Mouse (Mus musculus) limb, embryonic 10.5 days (tissue): ENCODE measurements at regions not wholly inside any gene's neighbourhood (a gene's known extent, or its start where the extent isn't known, plus 50 kb on each side); places are given as distances from the start of the nearest gene placed in this dataset.

Source experiments
- DNase-seq: peaks from one replicate; pipeline ENCODE4 v3.0.0-alpha.2; 2017; ENCODE audit warnings: low spot score
- H3K27ac ChIP-seq: fragments of 300-500 bp; sonication (generic); 2 replicates; pipeline ENCODE4 v1.5.1; 2016; ENCODE audit warnings: mild to moderate bottlenecking
- H3K27me3 ChIP-seq: fragments of 300-500 bp; sonication (generic); 2 replicates; pipeline ENCODE4 v1.6.1; 2016; ENCODE audit warnings: low read depth, mild to moderate bottlenecking; ENCODE audit not compliant: poor library complexity, severe bottlenecking
- H3K36me3 ChIP-seq: fragments of 300-500 bp; sonication (generic); 2 replicates; pipeline ENCODE4 v1.6.1; 2016; ENCODE audit warnings: mild to moderate bottlenecking, moderate library complexity
- H3K4me1 ChIP-seq: fragments of 300-500 bp; sonication (generic); 2 replicates; pipeline ENCODE4 v1.6.1; 2016
- H3K4me3 ChIP-seq: fragments of 300-500 bp; sonication (generic); 2 replicates; pipeline ENCODE4 v1.5.1; 2016; ENCODE audit warnings: mild to moderate bottlenecking, moderate library complexity
- H3K9me3 ChIP-seq: fragments of 300-500 bp; sonication (generic); replicated peaks from 2 replicates; pipeline ENCODE4 v1.6.1; 2016; ENCODE audit warnings: mild to moderate bottlenecking
- WGBS: fragments of 180-500 bp; shearing (Covaris S2); methylation state at CpG from one replicate; pipeline ENCODE4 v1.1.7; 2016; 5-methylcytosine and 5-hydroxymethylcytosine counted together

- Histone ChIP-seq H3K36me3 (no peaks in the 10 kb centered on the region), H3K27me3 (no peaks in the 10 kb centered on the region), H3K9me3 (no peaks in the 10 kb centered on the region), H3K27ac (peak overlapping the region; percentile 83), H3K4me1 (peaks cover 35% of the 10 kb centered on the region), H3K4me3 (no peak overlapping the region)
- DNase-seq = peak; percentile 37
- WGBS = 28% methylated on average over 7 of the region's 7 CpGs
These were observed 250.7 kb downstream of the Gm12728 start for GRCm38 (mm10) chr4:106040376-106040775.

- DNase-seq = peak; percentile 27
- Histone ChIP-seq H3K9me3 (no peaks in the 10 kb centered on the region), H3K27me3 (no peaks in the 10 kb centered on the region), H3K4me3 (no peak overlapping the region), H3K36me3 (no peaks in the 10 kb centered on the region), H3K27ac (peak overlapping the region; percentile 50; the same call in 1 of the 2 replicates), H3K4me1 (peaks cover 42% of the 10 kb centered on the region)
- WGBS = 54% methylated on average over 3 of the region's 3 CpGs
These were observed 252.8 kb downstream of the Gm12728 start for GRCm38 (mm10) chr4:106042456-106042855.

GRCm38 (mm10) chr4:106043661-106044060, 254.0 kb downstream of the Gm12728 start:
- H3K27ac ChIP-seq = peak overlapping the region; percentile 56; the same call in 1 of the 2 replicates
- 92% methylated on average over 9 of the region's 9 CpGs for WGBS
- no peaks in the 10 kb centered on the region for H3K27me3 ChIP-seq
- no peak overlapping the region for H3K4me3 ChIP-seq
- DNase-seq = no peak
- H3K36me3 ChIP-seq = no peaks in the 10 kb centered on the region
- H3K9me3 ChIP-seq = no peaks in the 10 kb centered on the region
- peaks cover 37% of the 10 kb centered on the region for H3K4me1 ChIP-seq

GRCm38 (mm10) chr4:106048053-106048452, 258.4 kb downstream of the Gm12728 start:
- H3K9me3 ChIP-seq = no peaks in the 10 kb centered on the region
- H3K27ac ChIP-seq = no peak overlapping the region
- peaks cover 39% of the 10 kb centered on the region for H3K4me1 ChIP-seq
- WGBS = 86% methylated on average over 8 of the region's 8 CpGs
- no peaks in the 10 kb centered on the region for H3K36me3 ChIP-seq
- DNase-seq = no peak
- H3K27me3 ChIP-seq = no peaks in the 10 kb centered on the region
- no peak overlapping the region for H3K4me3 ChIP-seq

GRCm38 (mm10) chr4:106048797-106049196, 259.1 kb downstream of the Gm12728 start:
- H3K27ac ChIP-seq = no peak overlapping the region
- H3K4me3 ChIP-seq = no peak overlapping the region
- no peak for DNase-seq
- no peaks in the 10 kb centered on the region for H3K27me3 ChIP-seq
- no peaks in the 10 kb centered on the region for H3K9me3 ChIP-seq
- H3K4me1 ChIP-seq = peaks cover 44% of the 10 kb centered on the region
- WGBS = 84% methylated on average over 8 of the region's 8 CpGs
- H3K36me3 ChIP-seq = no peaks in the 10 kb centered on the region

GRCm38 (mm10) chr4:106049880-106050279, 260.2 kb downstream of the Gm12728 start:
- Histone ChIP-seq H3K27ac (peak overlapping the region; percentile 53; the same call in 1 of the 2 replicates), H3K4me1 (peaks cover 53% of the 10 kb centered on the region), H3K9me3 (no peaks in the 10 kb centered on the region), H3K36me3 (no peaks in the 10 kb centered on the region), H3K4me3 (no peak overlapping the region), H3K27me3 (0 out of 2 replicates have a peak, but pooled peaks cover 6% of the 10 kb centered on the region)
- no peak for DNase-seq
- WGBS = 54% methylated on average over 3 of the region's 3 CpGs

- no peak for DNase-seq
- 14% methylated on average over 3 of the region's 3 CpGs for WGBS
- peaks cover 50% of the 10 kb centered on the region for H3K4me1 ChIP-seq
- H3K27me3 ChIP-seq = 0 out of 2 replicates have a peak, but pooled peaks cover 6% of the 10 kb centered on the region
- peak overlapping the region; percentile 53; the same call in 1 of the 2 replicates for H3K27ac ChIP-seq
- H3K4me3 ChIP-seq = no peak overlapping the region
- no peaks in the 10 kb centered on the region for H3K9me3 ChIP-seq
- no peaks in the 10 kb centered on the region for H3K36me3 ChIP-seq
These were observed 260.6 kb downstream of the Gm12728 start for GRCm38 (mm10) chr4:106050297-106050696.

GRCm38 (mm10) chr4:106053496-106053895, 262.5 kb upstream of the Usp24 start:
- H3K4me3 ChIP-seq = no peak overlapping the region
- DNase-seq = peak; percentile 31
- peak overlapping the region; percentile 61 for H3K27ac ChIP-seq
- 0 out of 2 replicates have a peak, but pooled peaks cover 6% of the 10 kb centered on the region for H3K27me3 ChIP-seq
- 53% methylated on average over 9 of the region's 9 CpGs for WGBS
- H3K36me3 ChIP-seq = no peaks in the 10 kb centered on the region
- H3K9me3 ChIP-seq = no peaks in the 10 kb centered on the region
- peaks cover 41% of the 10 kb centered on the region for H3K4me1 ChIP-seq

- Histone ChIP-seq H3K9me3 (no peaks in the 10 kb centered on the region), H3K4me1 (peaks cover 38% of the 10 kb centered on the region), H3K36me3 (no peaks in the 10 kb centered on the region), H3K27me3 (0 out of 2 replicates have a peak, but pooled peaks cover 6% of the 10 kb centered on the region), H3K4me3 (no peak overlapping the region), H3K27ac (no peak overlapping the region)
- peak; percentile 28 for DNase-seq
- WGBS = 80% methylated on average over 7 of the region's 7 CpGs
These were observed 261.7 kb upstream of the Usp24 start for GRCm38 (mm10) chr4:106054324-106054723.

GRCm38 (mm10) chr4:106062651-106063050, 253.4 kb upstream of the Usp24 start:
- Histone ChIP-seq H3K4me1 (peaks cover 41% of the 10 kb centered on the region), H3K27ac (no peak overlapping the region), H3K9me3 (no peaks in the 10 kb centered on the region), H3K4me3 (no peak overlapping the region), H3K27me3 (no peaks in the 10 kb centered on the region), H3K36me3 (no peaks in the 10 kb centered on the region)
- DNase-seq = no peak
- 93% methylated on average over 12 of the region's 12 CpGs for WGBS

- DNase-seq = no peak
- no peaks in the 10 kb centered on the region for H3K36me3 ChIP-seq
- H3K27ac ChIP-seq = peak overlapping the region; percentile 59
- no peaks in the 10 kb centered on the region for H3K27me3 ChIP-seq
- no peak overlapping the region for H3K4me3 ChIP-seq
- WGBS = 63% methylated on average over 6 of the region's 6 CpGs
- peaks cover 48% of the 10 kb centered on the region for H3K4me1 ChIP-seq
- no peaks in the 10 kb centered on the region for H3K9me3 ChIP-seq
These were observed 252.1 kb upstream of the Usp24 start for GRCm38 (mm10) chr4:106063851-106064382.

- peak overlapping the region; percentile 72 for H3K27ac ChIP-seq
- peaks cover 46% of the 10 kb centered on the region for H3K4me1 ChIP-seq
- no peaks in the 10 kb centered on the region for H3K9me3 ChIP-seq
- no peak overlapping the region for H3K4me3 ChIP-seq
- no peaks in the 10 kb centered on the region for H3K36me3 ChIP-seq
- 51% methylated on average over 9 of the region's 9 CpGs for WGBS
- no peaks in the 10 kb centered on the region for H3K27me3 ChIP-seq
- DNase-seq = no peak
These were observed 249.0 kb upstream of the Usp24 start for GRCm38 (mm10) chr4:106067023-106067422.

GRCm38 (mm10) chr4:106083546-106083945, 232.5 kb upstream of the Usp24 start:
- no peaks in the 10 kb centered on the region for H3K27me3 ChIP-seq
- no peak for DNase-seq
- no peaks in the 10 kb centered on the region for H3K9me3 ChIP-seq
- H3K36me3 ChIP-seq = no peaks in the 10 kb centered on the region
- H3K4me3 ChIP-seq = no peak overlapping the region
- H3K27ac ChIP-seq = no peak overlapping the region
- H3K4me1 ChIP-seq = no peaks in the 10 kb centered on the region
